Mouse (Mus musculus) CH12.LX (cell line): Measurements from ENCODE around the gene C1qtnf1.

Experiments
- CTCF ChIP-seq, 2 experiments: IDR thresholded peaks in 1 of 2; conservative IDR thresholded peaks in 1 of 2; 2 replicates each; pipeline ENCODE4 v1.5.1; 2011 to 2012; ENCODE audit warnings: low read depth in 2 of 2, low read length in 2 of 2, improper control_type of control experiment in 1 of 2, inconsistent platforms in 1 of 2, mild to moderate bottlenecking in 1 of 2, moderate library complexity in 1 of 2
- HCFC1 ChIP-seq: IDR thresholded peaks from 2 replicates; pipeline ENCODE4 v1.6.1; 2012; ENCODE audit warnings: low read depth, mild to moderate bottlenecking, inconsistent platforms, low read length, improper control_type of control experiment
- NELFE ChIP-seq: IDR thresholded peaks from 2 replicates; pipeline ENCODE4 v1.6.1; 2011; ENCODE audit warnings: low read depth, low read length, improper control_type of control experiment
- POLR2A ChIP-seq: IDR thresholded peaks from 2 replicates; pipeline ENCODE4 v1.6.1; 2011; ENCODE audit warnings: low read depth, mild to moderate bottlenecking, improper control_type of control experiment, low read length
- USF2 ChIP-seq: conservative IDR thresholded peaks from 2 replicates; pipeline ENCODE4 v1.6.1; 2011; ENCODE audit warnings: low read depth, low read length, improper control_type of control experiment
- ZNF384 ChIP-seq: IDR thresholded peaks from 2 replicates; pipeline ENCODE4 v1.6.1; 2012; ENCODE audit warnings: low read depth, low read length, improper control_type of control experiment, inconsistent platforms

DNA sequence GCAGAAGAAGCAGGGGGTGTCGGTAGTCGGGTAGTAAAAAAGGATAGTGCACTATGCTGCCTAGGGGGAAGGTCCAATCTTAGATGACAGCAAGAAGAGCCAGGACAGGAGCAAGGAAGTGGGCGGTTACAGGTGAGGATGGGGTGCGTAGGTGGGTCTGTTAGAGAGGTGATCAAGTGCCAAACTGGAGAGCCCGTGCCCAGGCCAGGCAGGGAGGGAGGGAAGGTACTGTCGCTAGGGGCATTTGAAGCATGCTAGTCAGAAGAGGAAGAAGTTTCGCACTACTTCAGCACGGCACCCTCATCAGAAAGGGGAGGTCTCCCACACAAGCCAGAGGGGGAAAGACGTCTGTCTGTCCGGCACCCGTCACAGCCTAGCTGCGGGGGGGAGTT lies 9.6 kb upstream of the C1qtnf1 start:
- no peak for TF ChIP-seq HCFC1
- TF ChIP-seq POLR2A = no peak
- TF ChIP-seq CTCF (conservative IDR thresholded peaks at IDR 0.05 in 1 of 2, IDR thresholded peaks at IDR 0.05 in 1 of 2; ENCODE audit: low read depth in 2 of 2, low read length in 2 of 2) = no peak
- TF ChIP-seq ZNF384 = no peak
- TF ChIP-seq NELFE = no peak
- TF ChIP-seq USF2 = no peak
